Mouse (Mus musculus) heart, postnatal 0 days (tissue): ENCODE results near the gene Gak. TPM values are rescaled to one million over a fixed set of nuclear protein-coding genes. Genes with fewer than 3 reads are reported as not detected.

ENCODE experiments used
- ATAC-seq: fragments of 200-750 bp; cut with Nextera tagmentation; 2 replicates; pipeline ENCODE4 v1.8.0; 2017; ENCODE audit warnings: low read depth, moderate number of reproducible peaks, moderate library complexity; ENCODE audit not compliant: insufficient read depth
- DNase-seq: peaks from one replicate; pipeline ENCODE4 v3.0.0-alpha.2; 2016; ENCODE audit warnings: low spot score
- H3K27ac ChIP-seq: fragments of 300-500 bp; sonication (generic); 2 replicates; pipeline ENCODE4 v1.5.1; 2014; ENCODE audit warnings: low read depth, mild to moderate bottlenecking
- H3K27me3 ChIP-seq: fragments of 300-500 bp; sonication (generic); 2 replicates; pipeline ENCODE4 v1.6.1; 2014; ENCODE audit warnings: low read length, mixed read lengths; ENCODE audit not compliant: control insufficient read depth, insufficient read depth
- H3K36me3 ChIP-seq: fragments of 300-500 bp; sonication (generic); replicated peaks from 2 replicates; pipeline ENCODE4 v1.6.1; 2014; ENCODE audit warnings: low read length, mixed read lengths; ENCODE audit not compliant: control insufficient read depth, insufficient read depth
- H3K4me1 ChIP-seq: fragments of 300-500 bp; sonication (generic); 2 replicates; pipeline ENCODE4 v1.6.1; 2014; ENCODE audit warnings: antibody characterized with exemption; ENCODE audit not compliant: control insufficient read depth, insufficient read depth
- H3K4me2 ChIP-seq: fragments of 300-500 bp; sonication (generic); 2 replicates; pipeline ENCODE4 v1.6.1; 2014; ENCODE audit warnings: low read depth, mild to moderate bottlenecking, low read length, moderate library complexity
- H3K4me3 ChIP-seq: fragments of 300-500 bp; sonication (generic); 2 replicates; pipeline ENCODE4 v1.5.1; 2014; ENCODE audit warnings: low read depth, low read length
- H3K9ac ChIP-seq: fragments of 300-500 bp; sonication (generic); replicated peaks from 2 replicates; pipeline ENCODE4 v1.6.1; 2014; ENCODE audit warnings: low read depth, low read length, mixed read lengths
- H3K9me3 ChIP-seq: fragments of 300-500 bp; sonication (generic); replicated peaks from 2 replicates; pipeline ENCODE4 v1.6.1; 2016; ENCODE audit warnings: low read length; ENCODE audit not compliant: control insufficient read depth
- CTCF ChIP-seq: IDR thresholded peaks from 2 replicates; pipeline ENCODE4 v1.5.1; 2016; ENCODE audit warnings: antibody characterized with exemption, control low read depth, low read depth
- EP300 ChIP-seq: IDR thresholded peaks from 2 replicates; pipeline ENCODE4 v1.6.1; 2016; ENCODE audit warnings: antibody characterized with exemption, low read depth
- WGBS: fragments of 180-500 bp; shearing (Covaris S2); extraction: QIAGEN DNeasy Blood & Tissue Kit; methylation state at CpG from one replicate; pipeline ENCODE4 v1.1.7; 2014; 5-methylcytosine and 5-hydroxymethylcytosine counted together
- polyA plus RNA-seq: library from polyadenylated mRNA; unstranded; fragments of >200 nt; fragmentation: Nextera tagmentation; extraction: Ambion mirVana; gene quantifications from 2 replicates; pipeline ENCODE4 v1.2.1, GENCODE M21; 2015
- total RNA-seq: library from RNA; depleted of rRNA; stranded (reverse); fragments of >200 nt; gene quantifications from 2 replicates; pipeline ENCODE4 v1.2.3, GENCODE M21; 2014; ENCODE audit warnings: low replicate concordance

Gene Gak
- total and polyA plus RNA-seq, 2 experiments from 2014 or later, result 15.0 to 29.4 TPM

DNA sequence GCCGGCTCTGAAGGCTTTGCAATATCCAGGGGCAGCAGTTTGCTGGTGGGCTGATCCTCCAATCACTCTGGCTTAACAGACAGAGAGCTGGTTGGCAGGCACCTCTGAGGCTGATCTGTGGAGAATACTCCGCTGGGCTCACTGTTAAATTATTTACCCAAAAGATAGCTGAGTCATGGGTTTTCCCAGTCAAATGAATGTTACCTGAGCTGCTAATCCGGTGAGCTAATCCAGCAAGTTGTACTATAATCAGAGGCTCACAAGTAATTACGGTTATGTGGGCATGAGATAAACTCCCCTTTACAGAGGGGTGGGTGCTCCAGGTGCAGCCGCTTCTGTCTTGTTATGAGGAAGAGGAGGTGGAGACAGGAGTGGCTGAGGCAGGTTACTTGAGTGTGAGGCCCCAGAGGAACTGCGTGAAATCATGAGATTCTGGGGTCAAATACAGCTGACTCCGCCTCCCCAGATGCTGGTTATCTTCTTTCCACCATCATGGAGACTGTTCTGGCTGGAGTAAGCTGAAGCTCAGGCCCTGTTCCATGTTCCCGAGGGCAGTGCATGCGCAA lies 45.8 kb upstream of the Gak start, which contains the start of gene Slc26a1:
Slc26a1 (minus strand) TSS at position 319 of the 566 bp plus-strand sequence.
- no peak for TF ChIP-seq EP300
- TF ChIP-seq CTCF, result no peak
- no peak for ATAC-seq

DNA sequence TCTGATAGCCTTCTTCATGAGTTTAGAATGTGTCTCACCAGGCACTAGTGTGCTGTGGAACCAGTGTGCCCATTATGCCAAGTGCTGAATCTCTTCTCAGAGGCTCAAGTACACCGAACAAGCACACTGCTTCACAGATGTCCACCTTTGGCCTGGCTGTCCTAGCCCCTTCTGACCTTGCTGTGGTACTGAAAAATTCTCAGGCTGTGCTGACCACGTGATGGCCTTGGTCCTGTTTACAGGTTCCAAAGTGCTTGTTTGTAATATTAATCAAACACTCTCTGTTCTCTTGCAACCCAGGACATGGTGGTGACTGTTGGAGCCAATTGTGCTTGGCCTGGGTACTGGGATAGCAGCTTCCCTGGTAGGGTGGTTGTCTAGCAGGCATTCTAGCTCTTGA lies 45.1 kb upstream of the Gak start:
- Histone ChIP-seq H3K9ac (no peak overlapping the region), H3K9me3 (no peaks in the 10 kb centered on the region), H3K27ac (no peak overlapping the region), H3K4me3 (no peak overlapping the region), H3K36me3 (peaks cover 10% of the 10 kb centered on the region; the same call in 1 of the 2 replicates), H3K4me1 (peaks cover 17% of the 10 kb centered on the region), H3K4me2 (no peak overlapping the region), H3K27me3 (no peaks in the 10 kb centered on the region)
- no peak for ATAC-seq
- 75% methylated on average over 2 of the region's 2 CpGs for WGBS
- no peak for DNase-seq
- TF ChIP-seq EP300 (no peak), CTCF (no peak)

More for the DNA sequence above, 45.8 kb upstream of the Gak start, which contains the start of gene Slc26a1:
- H3K9ac ChIP-seq, result no peak within 1 kb of the TSS
- 78% methylated on average over 9 of the region's 9 CpGs for WGBS
- H3K27me3 ChIP-seq, result no peaks in the 10 kb centered on the region
- no peak within 1 kb of the TSS for H3K27ac ChIP-seq
- peaks cover 10% of the 10 kb centered on the region for H3K4me1 ChIP-seq
- no peaks in the 10 kb centered on the region for H3K9me3 ChIP-seq
- H3K36me3 ChIP-seq, result peaks cover 12% of the 10 kb centered on the region; the same call in 1 of the 2 replicates
- H3K4me2 ChIP-seq, result no peak within 1 kb of the TSS
- no peak for DNase-seq
- no peak within 1 kb of the TSS for H3K4me3 ChIP-seq

DNA sequence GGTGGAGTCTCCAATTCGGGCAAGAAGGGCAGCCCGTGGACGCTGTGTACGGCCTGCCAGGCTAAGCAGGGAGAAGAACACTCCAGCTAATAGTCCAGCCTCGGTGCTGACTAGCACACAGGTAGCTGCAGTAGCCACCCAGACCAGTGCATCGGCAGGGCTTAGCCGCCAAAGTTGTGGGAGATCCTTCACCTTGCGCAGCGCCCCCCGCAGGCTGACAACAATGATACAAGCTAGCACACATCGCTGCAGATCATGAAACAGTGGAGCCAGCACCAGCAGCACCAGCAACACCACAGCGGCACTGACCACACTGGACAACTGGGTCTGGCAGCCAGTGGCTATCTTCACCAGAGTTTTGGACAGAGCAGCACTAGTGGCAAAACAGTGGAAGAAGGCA lies 42.2 kb upstream of the Gak start:
- peaks cover 10% of the 10 kb centered on the region; the same call in 1 of the 2 replicates for H3K36me3 ChIP-seq
- peaks cover 19% of the 10 kb centered on the region; the same call in 1 of the 2 replicates for H3K4me1 ChIP-seq
- H3K27ac ChIP-seq, result no peak overlapping the region
- no peak overlapping the region for H3K4me3 ChIP-seq
- ATAC-seq (no peak), DNase-seq (no peak)
- no peak overlapping the region for H3K9ac ChIP-seq
- H3K9me3 ChIP-seq, result no peaks in the 10 kb centered on the region
- TF ChIP-seq CTCF, result no peak
- TF ChIP-seq EP300, result no peak
- H3K4me2 ChIP-seq, result no peak overlapping the region
- WGBS, result 90% methylated on average over 12 of the region's 12 CpGs
- H3K27me3 ChIP-seq, result no peaks in the 10 kb centered on the region

DNA sequence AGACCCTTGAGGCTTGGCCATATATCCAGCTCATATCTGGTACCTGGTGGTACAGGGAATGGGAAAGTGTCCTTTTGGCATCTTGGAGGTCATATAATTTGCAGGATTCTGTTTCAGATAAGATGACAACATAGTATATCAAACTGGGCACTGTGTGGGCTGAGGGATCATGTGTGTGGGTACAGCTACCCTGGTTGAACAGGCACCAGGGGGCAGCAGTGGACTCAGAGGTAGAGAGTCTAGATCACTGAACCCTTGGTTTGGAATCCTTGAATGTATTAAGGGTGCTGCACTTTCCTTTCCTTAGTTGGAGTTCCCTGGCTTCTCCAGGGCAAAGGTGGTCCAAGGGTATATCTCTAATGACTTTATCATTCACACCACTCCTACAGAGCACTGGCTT lies 41.2 kb upstream of the Gak start:
- Histone ChIP-seq H3K9me3 (no peaks in the 10 kb centered on the region), H3K4me1 (peaks cover 19% of the 10 kb centered on the region; the same call in 1 of the 2 replicates), H3K9ac (no peak overlapping the region), H3K27me3 (no peaks in the 10 kb centered on the region), H3K4me3 (no peak overlapping the region), H3K27ac (no peak overlapping the region), H3K36me3 (peaks cover 10% of the 10 kb centered on the region; the same call in 1 of the 2 replicates), H3K4me2 (no peak overlapping the region)
- peak; percentile 40 for DNase-seq
- peak; percentile 49 for TF ChIP-seq CTCF
- no peak for TF ChIP-seq EP300
- no peak for ATAC-seq

DNA sequence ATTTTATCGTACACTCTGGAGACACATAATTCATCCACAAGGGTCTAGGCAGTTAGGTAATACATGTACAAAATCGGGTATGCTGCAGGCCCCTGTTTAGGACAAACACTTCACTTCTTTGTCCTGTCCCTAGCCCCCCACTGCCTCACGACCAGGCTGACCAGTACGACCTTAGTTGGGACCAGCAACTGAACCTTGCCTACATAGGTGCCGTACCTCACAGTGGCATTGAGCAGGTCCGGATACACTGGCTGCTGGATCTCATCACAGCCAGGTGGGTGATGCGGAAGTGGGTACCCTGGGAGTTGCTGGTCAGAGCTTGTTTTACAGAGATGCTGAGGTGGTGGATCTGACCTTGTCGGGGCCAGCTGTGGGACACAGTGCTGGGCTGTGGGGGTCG lies 40.4 kb upstream of the Gak start:
- H3K4me2 ChIP-seq, result peak overlapping the region; percentile 69
- WGBS, result 77% methylated on average over 9 of the region's 9 CpGs
- H3K27me3 ChIP-seq, result no peaks in the 10 kb centered on the region
- peak overlapping the region; percentile 55 for H3K4me3 ChIP-seq
- 0 out of 2 replicates have a peak overlapping the region, but pooled peaks have one; percentile 91 for H3K27ac ChIP-seq
- no peak for ATAC-seq
- H3K9me3 ChIP-seq, result no peaks in the 10 kb centered on the region
- no peak for TF ChIP-seq CTCF
- no peak for TF ChIP-seq EP300
- DNase-seq, result no peak
- peak overlapping the region; percentile 69 for H3K9ac ChIP-seq
- peaks cover 19% of the 10 kb centered on the region; the same call in 1 of the 2 replicates for H3K4me1 ChIP-seq
- peaks cover 10% of the 10 kb centered on the region; the same call in 1 of the 2 replicates for H3K36me3 ChIP-seq
